Mouse (Mus musculus): ENCODE data around the gene Tril. TPM values are rescaled to one million over a fixed set of nuclear protein-coding genes. Genes with fewer than 3 reads are reported as not detected.

Gene Tril
- polyA plus RNA-seq, 2 experiments = 68.1 to 70.0 TPM

- WGBS = 68% methylated on average over 12 of the region's 12 CpGs
- Histone ChIP-seq H3K9ac (ENCODE audit: low read depth, low read length, severe bottlenecking) (no peak overlapping the region), H3K27me3 (ENCODE audit: control insufficient read depth, insufficient read depth, low read length) (no peaks in the 10 kb centered on the region), H3K4me3 (replicated peaks; ENCODE audit: low read length) (no peak overlapping the region), H3K4me1 (ENCODE audit: control insufficient read depth, insufficient read depth, low read length) (peaks cover 16% of the 10 kb centered on the region), H3K4me2 (replicated peaks; ENCODE audit: low read depth, low read length, severe bottlenecking) (no peak overlapping the region), H3K9me3 (ENCODE audit: control insufficient read depth, low read length) (no peaks in the 10 kb centered on the region), H3K27ac (replicated peaks; ENCODE audit: low read depth, low read length) (peak overlapping the region; percentile 39), H3K36me3 (ENCODE audit: control insufficient read depth, insufficient read depth, low read length) (no peaks in the 10 kb centered on the region)
- ATAC-seq (ENCODE audit: low FRiP score, low read depth) = peak; percentile 82
- peak; percentile 82 for DNase-seq (ENCODE audit: low spot score)
- no peak for TF ChIP-seq POLR2A (IDR thresholded peaks at IDR 0.05; ENCODE audit: borderline replicate concordance, extremely low read depth, insufficient read depth, insufficient read length)
These were observed 34.6 kb upstream of the Tril start for GRCm38 (mm10) chr6:53854971-53855856.

GRCm38 (mm10) chr6:53854226-53854625 is 33.6 kb upstream of the Tril start:
- Histone ChIP-seq H3K4me3 (replicated peaks; ENCODE audit: low read length) (no peak overlapping the region), H3K27me3 (ENCODE audit: control insufficient read depth, insufficient read depth, low read length) (no peaks in the 10 kb centered on the region), H3K4me1 (ENCODE audit: control insufficient read depth, insufficient read depth, low read length) (peaks cover 16% of the 10 kb centered on the region), H3K4me2 (replicated peaks; ENCODE audit: low read depth, low read length, severe bottlenecking) (no peak overlapping the region), H3K27ac (replicated peaks; ENCODE audit: low read depth, low read length) (no peak overlapping the region), H3K9me3 (ENCODE audit: control insufficient read depth, low read length) (no peaks in the 10 kb centered on the region), H3K9ac (ENCODE audit: low read depth, low read length, severe bottlenecking) (no peak overlapping the region), H3K36me3 (ENCODE audit: control insufficient read depth, insufficient read depth, low read length) (no peaks in the 10 kb centered on the region)
- TF ChIP-seq POLR2A (IDR thresholded peaks at IDR 0.05; ENCODE audit: borderline replicate concordance, extremely low read depth, insufficient read depth, insufficient read length) = no peak
- ATAC-seq (ENCODE audit: low FRiP score, low read depth) = no peak
- WGBS = 67% methylated on average over 2 of the region's 2 CpGs
- DNase-seq (ENCODE audit: low spot score) = no peak

GRCm38 (mm10) chr6:53853546-53853945 is 32.9 kb upstream of the Tril start:
- H3K4me3 ChIP-seq (replicated peaks; ENCODE audit: low read length) = no peak overlapping the region
- ATAC-seq (ENCODE audit: low FRiP score, low read depth) (no peak), DNase-seq (ENCODE audit: low spot score) (no peak)
- WGBS = 63% methylated on average over 3 of the region's 3 CpGs
- H3K4me2 ChIP-seq (replicated peaks; ENCODE audit: low read depth, low read length, severe bottlenecking) = no peak overlapping the region
- H3K27ac ChIP-seq (replicated peaks; ENCODE audit: low read depth, low read length) = no peak overlapping the region
- no peaks in the 10 kb centered on the region for H3K27me3 ChIP-seq (ENCODE audit: control insufficient read depth, insufficient read depth, low read length)
- no peak for TF ChIP-seq POLR2A (IDR thresholded peaks at IDR 0.05; ENCODE audit: borderline replicate concordance, extremely low read depth, insufficient read depth, insufficient read length)
- peaks cover 14% of the 10 kb centered on the region for H3K4me1 ChIP-seq (ENCODE audit: control insufficient read depth, insufficient read depth, low read length)
- no peaks in the 10 kb centered on the region for H3K36me3 ChIP-seq (ENCODE audit: control insufficient read depth, insufficient read depth, low read length)
- H3K9ac ChIP-seq (ENCODE audit: low read depth, low read length, severe bottlenecking) = no peak overlapping the region
- no peaks in the 10 kb centered on the region for H3K9me3 ChIP-seq (ENCODE audit: control insufficient read depth, low read length)

GRCm38 (mm10) chr6:53844626-53845025 is 24.0 kb upstream of the Tril start:
- Histone ChIP-seq H3K4me3 (replicated peaks; ENCODE audit: low read length) (no peak overlapping the region), H3K9ac (ENCODE audit: low read depth, low read length, severe bottlenecking) (no peak overlapping the region), H3K4me2 (replicated peaks; ENCODE audit: low read depth, low read length, severe bottlenecking) (no peak overlapping the region), H3K27ac (replicated peaks; ENCODE audit: low read depth, low read length) (no peak overlapping the region), H3K36me3 (ENCODE audit: control insufficient read depth, insufficient read depth, low read length) (no peaks in the 10 kb centered on the region), H3K4me1 (ENCODE audit: control insufficient read depth, insufficient read depth, low read length) (no peaks in the 10 kb centered on the region; the same call in 1 of the 2 replicates), H3K27me3 (ENCODE audit: control insufficient read depth, insufficient read depth, low read length) (no peaks in the 10 kb centered on the region), H3K9me3 (ENCODE audit: control insufficient read depth, low read length) (no peaks in the 10 kb centered on the region)
- DNase-seq (ENCODE audit: low spot score) = no peak
- 94% methylated on average over 17 of the region's 17 CpGs for WGBS
- no peak for TF ChIP-seq POLR2A (IDR thresholded peaks at IDR 0.05; ENCODE audit: borderline replicate concordance, extremely low read depth, insufficient read depth, insufficient read length)
- no peak for ATAC-seq (ENCODE audit: low FRiP score, low read depth)

GRCm38 (mm10) chr6:53825213-53825612 is 4.6 kb upstream of the Tril start:
- WGBS = 47% methylated on average over 4 of the region's 4 CpGs
- Histone ChIP-seq H3K4me3 (replicated peaks; ENCODE audit: low read length) (no peak overlapping the region), H3K27me3 (ENCODE audit: control insufficient read depth, insufficient read depth, low read length) (0 out of 2 replicates have a peak, but pooled peaks cover 7% of the 10 kb centered on the region), H3K4me2 (replicated peaks; ENCODE audit: low read depth, low read length, severe bottlenecking) (no peak overlapping the region), H3K4me1 (ENCODE audit: control insufficient read depth, insufficient read depth, low read length) (peaks cover 15% of the 10 kb centered on the region), H3K9me3 (ENCODE audit: control insufficient read depth, low read length) (peaks cover 3% of the 10 kb centered on the region; the same call in 1 of the 2 replicates), H3K36me3 (ENCODE audit: control insufficient read depth, insufficient read depth, low read length) (no peaks in the 10 kb centered on the region), H3K27ac (replicated peaks; ENCODE audit: low read depth, low read length) (no peak overlapping the region), H3K9ac (ENCODE audit: low read depth, low read length, severe bottlenecking) (no peak overlapping the region)
- DNase-seq (ENCODE audit: low spot score) (peak; percentile 50), ATAC-seq (ENCODE audit: low FRiP score, low read depth) (no peak)
- no peak for TF ChIP-seq POLR2A (IDR thresholded peaks at IDR 0.05; ENCODE audit: borderline replicate concordance, extremely low read depth, insufficient read depth, insufficient read length)

Measured in limb, embryonic 14.5 days (tissue).